Mouse (Mus musculus): ENCODE results near the gene Fam184b.

DNA sequence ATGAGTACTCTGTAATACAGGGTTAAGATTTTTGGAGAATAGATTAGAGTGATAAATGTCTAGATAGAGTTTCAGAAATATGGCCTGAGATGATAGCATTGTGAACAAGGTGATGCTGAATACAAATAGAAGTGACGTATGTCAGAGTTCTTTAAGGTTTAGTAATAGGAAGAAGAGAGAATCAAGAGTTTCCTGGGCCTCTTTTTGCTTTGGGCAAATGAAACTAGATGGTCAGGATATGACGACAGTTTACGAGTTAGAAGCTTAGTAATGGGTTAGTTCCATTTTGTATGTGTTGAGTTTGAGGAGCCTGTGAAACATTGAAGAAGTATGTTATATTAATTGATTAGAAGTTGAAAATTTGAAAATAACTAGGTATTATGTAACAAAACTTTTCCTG lies 46.8 kb upstream of the Fam184b start:
- TF ChIP-seq CTCF (IDR thresholded peaks at IDR 0.05; ENCODE audit: borderline replicate concordance, extremely low read depth, insufficient read depth, insufficient read length) (no peak), POLR2A (IDR thresholded peaks at IDR 0.05; ENCODE audit: borderline replicate concordance, extremely low read depth, insufficient read depth, insufficient read length, poor library complexity, severe bottlenecking) (no peak)
